Mouse (Mus musculus) layer of hippocampus, postnatal 10 days (tissue): ENCODE data around the gene Ddx54. TPM values are rescaled to one million over a fixed set of nuclear protein-coding genes. Genes with fewer than 3 reads are reported as not detected.

Source experiments
- DNase-seq, 2 experiments: peaks; one replicate each; pipeline ENCODE4 v3.0.0; 2021; ENCODE audit warnings: low spot score in 2 of 2
- total RNA-seq, 2 experiments: library from RNA; stranded (reverse); gene quantifications; 2 replicates each; pipeline ENCODE4 v1.2.3; 2021

Gene Ddx54
- total RNA-seq, 2 experiments from 2014 or later, result 45.0 to 45.1 TPM

DNA sequence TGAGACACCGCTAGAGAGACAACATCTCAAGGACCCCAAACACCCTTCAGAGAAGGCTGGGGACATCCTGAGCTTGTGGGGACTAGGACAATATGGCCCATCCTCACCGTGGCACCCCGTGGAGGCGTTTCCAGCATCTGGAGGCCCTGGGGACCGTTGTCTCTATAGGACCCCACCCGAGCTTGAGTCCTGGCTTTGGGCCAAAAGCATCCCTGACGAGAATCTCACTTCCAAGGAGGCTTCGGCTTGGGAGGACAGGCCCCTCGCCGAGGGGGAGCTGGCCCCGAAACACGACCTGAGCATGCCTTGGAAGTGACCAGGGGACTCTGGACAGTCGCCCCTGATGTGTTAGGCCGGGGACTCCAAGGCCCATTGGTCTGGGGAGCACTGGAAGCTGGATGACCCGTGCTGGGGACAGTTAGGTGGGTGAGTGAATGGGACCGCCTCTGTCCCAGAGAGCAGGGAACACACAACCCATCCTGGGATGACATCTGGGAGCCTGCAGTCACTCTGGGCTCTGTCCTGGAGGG lies 3.2 kb upstream of the Ddx54 start:
- no peak for DNase-seq

DNA sequence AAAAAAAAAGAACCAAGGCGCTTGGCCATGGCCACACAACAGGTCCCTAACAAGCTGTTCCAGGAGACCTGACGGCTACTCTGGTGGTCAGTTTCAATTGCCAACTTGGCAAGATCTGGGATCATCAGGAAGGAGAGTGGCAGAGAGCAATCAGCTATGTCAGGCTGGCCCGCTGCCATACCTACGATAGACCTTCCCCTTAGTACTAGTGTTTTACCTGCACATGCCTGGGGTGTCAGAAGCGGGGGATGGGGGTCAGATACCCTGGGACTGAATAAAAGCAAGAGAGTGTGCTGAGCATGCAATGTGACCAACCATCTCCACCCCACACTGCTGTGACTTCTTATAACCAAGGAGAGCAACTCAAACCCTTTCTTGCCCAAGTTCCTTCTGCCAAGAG lies 1.6 kb upstream of the Ddx54 start:
- DNase-seq, result no peak

DNA sequence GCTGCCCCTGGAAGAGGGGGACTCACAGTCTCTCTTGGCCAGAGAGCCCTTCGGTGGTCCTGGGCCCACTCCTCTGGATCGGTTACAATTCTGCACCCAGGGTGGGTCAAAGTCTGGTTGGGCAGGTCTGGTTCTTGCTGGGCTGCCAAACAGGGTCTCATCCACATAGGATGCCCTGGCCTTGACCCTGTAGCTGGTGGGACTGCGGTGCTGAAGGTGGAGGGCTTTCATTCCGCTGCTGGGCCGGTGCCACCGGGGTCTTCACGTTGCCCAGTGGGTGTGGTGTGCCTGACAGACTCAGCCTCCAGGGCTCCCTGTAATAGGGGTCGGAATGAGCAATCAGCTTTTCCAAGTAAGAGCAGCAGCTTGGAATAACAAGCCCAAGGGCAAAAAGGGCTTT lies 1.1 kb upstream of the Ddx54 start:
- peak in 1 of 2 experiments; percentile 47 for DNase-seq

DNA sequence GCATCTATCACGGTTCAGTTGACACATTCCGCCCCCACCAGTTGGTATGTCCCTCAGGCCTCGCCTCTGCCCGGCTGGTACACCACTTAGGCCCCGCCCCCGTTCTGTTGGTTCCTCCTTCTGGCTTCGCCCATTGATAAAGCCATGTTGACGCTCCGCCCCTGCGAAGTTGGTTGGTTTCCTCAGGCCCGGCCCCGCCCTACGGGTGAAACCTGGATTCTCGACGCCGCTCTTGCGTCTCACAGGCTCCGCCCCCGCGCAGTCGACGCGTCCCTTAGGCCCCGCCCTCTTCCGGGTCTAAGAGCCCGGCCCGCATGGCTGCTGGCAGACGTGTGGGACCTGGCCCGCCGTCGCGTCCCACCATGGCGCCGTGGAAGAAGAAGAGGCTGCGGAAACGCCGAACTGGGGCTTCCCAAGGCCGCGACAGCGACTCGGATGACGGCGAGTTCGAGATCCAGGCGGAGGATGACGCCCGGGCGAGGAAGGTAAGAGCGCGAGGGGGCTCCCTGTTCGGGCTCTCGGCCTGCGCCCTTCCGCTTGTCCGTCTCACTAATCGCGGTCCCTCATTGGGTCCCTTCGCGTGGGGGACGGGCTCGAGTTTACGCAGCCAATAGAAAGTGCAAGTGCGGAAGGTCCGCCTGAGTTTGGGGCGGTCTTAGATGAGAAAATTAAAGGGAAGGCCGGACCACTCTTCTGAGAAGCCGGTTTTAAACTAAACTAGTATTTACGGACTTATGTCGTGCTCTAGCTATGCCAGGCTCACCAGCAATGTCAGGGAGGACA lies 474 bp downstream of the Ddx54 start:
- peak; percentile 99 to 100 for DNase-seq

DNA sequence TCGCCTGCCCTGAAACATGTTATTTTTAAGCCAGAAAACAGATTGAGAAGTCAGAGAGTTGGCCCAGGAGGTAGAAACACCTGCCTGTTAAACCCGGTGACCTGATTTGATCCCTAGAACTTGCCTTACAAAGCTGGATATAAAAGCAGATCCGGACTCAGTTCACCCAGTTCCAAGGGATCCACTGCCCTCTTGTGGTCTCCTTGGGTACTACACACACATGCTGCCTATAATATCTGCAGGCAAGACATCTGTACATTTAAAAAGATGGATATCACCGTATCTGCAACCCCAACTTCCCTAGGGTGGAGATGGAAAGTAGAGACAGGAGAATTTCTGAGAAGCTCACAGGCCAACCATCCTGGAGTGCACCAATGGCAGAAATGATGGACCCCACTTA lies 3.4 kb downstream of the Ddx54 start:
- DNase-seq, result peak in 1 of 2 experiments; percentile 52

DNA sequence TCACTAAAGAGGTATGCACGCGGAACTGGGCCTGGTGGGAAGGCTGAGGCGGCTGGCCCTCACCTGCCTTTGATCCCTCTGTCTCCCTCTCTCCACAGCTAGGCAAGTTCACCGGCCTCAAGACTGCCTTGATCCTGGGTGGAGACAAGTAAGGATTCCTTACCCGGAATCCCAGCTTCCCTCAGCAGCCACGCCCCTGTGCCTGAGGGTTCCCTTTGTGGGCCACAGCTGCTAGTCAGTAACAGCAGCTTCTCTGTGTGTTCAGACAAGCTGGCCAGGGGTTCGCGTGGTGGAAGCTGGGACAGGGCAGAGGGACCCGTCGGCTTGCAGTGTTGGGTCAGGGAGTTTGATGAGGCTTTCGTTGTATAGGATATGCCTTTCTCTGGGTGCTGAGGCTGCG lies 6.2 kb downstream of the Ddx54 start:
- no peak for DNase-seq

GRCm38 (mm10) chr5:120619201-120619600 lies 6.7 kb downstream of the Ddx54 start:
- peak; percentile 81 for DNase-seq

DNA sequence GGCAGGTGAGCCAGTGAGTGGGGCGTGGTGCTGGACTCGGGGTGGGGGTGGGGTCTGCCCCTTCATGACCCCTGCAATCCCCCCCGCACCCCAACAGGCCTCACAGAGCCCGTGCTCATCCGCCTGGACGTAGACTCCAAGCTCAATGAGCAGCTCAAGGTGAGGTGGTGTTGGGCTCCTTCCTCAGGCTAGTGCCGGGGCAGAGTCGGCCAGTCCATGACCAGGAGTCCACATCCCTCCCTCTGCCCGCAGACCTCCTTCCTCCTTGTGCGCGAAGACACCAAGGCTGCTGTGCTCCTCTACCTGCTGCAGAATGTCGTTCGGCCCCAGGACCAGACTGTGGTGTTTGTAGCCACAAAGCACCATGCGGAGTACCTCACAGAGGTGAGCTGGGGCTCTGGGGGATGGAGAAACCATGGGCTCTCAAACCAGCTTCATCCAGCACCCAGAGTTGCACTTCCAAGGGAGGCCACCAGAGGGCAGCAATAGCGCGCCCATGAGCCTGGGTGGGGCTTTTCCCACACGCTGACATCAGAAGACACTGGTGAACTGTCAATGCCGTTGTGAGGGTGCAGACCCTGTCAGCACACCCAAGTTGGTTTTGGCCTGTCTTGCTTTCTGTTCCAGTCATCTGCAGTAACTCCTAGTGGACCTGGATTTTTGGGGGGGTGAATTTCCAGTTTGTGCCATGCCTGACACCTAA lies 8.0 kb downstream of the Ddx54 start:
- peak; percentile 94 to 95 for DNase-seq

DNA sequence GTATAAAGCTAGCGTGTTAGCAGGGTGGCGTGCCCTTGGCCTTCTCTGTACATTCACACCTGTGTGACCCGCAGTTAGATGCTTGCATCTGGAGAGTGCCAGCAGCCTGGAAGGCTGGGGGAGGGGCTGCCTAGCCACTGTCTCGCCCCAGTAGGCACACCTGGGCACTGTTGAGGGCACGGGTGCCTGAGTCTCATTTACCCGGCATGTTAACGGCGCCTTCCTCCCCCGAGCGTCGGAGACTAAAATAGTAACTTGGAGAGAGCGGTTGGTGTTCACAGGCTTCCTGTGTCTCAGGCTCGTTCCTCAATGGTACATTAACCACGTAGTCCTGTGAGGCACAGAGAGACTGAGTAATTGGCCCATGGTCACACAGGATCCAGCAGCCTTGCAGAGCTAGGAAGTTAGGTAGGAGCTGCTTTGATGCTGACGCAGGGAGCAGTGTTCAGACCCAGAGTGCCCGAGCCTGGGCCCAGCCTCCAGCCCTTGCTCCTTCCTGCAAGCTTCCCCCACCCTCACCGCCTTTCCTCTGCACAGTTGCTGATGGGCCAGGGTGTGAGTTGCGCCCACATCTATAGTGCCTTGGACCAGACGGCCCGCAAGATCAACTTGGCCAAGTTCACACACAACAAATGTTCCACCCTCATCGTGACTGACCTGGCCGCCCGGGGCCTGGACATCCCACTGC lies 8.7 kb downstream of the Ddx54 start:
- no peak for DNase-seq

DNA sequence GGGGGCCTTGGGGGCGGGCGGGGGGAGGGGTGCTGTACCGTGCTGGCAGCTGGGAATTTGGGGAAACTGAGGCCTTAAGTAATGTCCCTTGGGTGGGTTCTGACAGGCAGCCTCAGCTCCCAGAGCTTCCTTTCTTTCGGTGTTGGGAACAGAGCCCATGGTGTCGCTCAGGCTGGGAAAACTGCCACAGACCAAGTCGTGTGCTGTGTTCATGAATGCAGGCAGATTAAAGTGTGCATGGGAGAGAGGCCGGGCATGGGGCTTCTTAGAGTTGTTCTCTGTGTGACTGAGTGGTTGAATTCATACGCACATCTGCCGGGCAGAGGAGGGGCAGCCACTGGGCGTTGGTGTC lies 9.3 kb downstream of the Ddx54 start:
- peak; percentile 61 to 62 for DNase-seq

DNA sequence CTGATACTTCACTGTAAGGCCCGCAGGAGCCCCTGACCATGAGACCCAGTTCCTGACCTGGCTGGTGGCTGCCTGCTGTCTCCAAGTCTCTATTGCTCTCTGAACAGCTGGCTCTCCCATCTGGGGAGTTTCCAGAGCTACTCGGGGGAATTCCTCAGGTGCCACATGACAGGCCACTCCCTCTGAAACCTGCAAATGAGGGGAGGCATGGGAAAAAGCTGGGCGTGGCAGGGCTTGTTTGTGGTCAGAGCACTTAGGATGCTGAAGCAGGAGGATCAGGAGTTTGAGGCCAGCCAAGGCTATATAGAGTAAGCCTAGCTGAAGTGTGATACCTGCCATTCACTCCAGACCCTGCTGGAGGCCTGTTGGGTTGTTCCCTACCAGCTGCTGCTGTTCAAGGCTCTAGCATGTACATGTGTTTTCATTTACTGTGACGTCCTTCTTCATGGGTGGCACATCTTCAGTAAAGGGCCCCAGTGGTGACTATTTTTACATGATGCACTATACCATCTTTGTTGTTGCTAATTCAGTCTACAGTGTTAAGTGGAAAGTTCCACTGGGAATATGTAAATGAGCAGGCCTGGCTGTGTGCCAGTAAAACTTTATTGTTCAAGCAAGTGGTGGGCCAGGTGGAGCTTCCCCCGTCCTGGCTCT lies 9.8 kb downstream of the Ddx54 start:
- no peak for DNase-seq

DNA sequence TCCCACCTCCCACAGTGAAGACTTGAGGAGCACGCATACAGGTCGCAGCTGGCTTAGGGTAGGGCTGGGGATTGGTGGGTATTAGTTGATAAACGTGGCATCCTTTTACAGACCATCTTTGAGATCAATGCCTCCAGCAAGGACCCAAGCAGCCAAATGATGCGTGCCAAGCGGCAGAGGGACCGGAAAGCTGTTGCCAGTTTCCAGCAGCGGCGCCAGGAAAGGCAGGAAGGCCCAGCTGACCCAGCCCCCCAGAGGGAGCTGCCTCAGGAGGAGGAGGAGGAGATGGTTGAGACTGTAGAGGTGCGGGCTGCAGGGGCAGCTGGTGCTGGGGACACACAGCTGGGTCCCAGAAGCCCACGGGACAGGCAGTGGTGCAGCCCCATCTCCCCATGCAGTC lies 11.9 kb downstream of the Ddx54 start:
- peak in 1 of 2 experiments; percentile 65 for DNase-seq

DNA sequence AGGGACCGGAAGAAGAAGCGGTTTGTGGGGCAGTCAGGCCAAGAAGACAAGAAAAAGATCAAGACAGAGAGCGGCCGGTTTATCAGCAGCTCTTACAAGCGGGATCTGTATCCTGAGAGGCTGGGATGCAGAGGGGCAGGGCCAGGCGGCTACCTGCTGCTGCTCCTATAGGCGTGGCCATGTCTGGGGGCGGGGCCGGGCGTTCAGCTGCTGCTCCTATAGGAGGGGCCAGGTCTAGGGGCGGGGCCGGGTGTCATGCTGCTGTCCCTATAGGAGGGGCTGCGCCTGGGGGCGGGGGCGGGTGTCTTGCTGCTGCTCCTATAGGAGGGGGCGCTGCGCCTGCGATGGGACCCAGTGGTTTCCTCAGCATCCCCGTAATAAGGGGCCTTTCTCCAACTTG lies 13.9 kb downstream of the Ddx54 start:
- DNase-seq, result no peak

DNA sequence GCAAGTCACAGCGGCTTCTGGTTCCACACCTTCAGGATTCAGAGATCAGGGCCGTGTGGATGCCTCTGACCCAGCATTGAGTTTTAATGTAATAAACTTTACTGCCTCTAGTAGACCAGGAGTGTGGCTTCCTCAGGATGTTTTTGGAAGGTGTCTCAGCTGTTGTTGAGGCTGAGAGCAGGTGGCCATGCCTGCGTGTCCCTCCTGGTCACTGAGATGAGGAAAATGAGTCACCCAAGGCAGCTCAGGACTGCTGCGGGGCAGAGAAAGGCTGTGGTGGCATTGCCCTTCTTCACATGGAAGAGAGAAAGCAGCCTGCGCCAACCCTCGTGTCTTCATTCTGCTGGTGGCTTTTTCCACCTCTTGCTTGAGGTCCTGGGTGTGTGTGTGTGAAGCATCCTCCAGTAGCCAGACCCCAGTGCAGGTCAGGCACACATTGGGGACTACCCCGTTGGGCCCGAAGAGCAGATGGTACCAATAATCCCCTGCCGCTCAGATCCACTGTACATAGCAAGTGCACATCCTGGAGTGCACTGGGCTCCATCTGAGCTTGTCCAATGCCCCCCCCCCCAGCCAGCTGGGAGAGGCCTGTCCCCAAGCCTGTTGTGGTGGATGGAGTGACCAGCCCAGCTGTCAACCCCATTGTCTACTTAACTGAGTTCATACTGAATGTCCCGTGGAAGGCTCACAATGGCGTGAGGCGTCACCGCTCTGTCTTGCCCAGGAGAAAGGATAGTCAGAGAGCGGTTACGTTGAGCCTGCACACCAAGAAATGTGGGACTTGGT lies 15.2 kb downstream of the Ddx54 start:
- no peak for DNase-seq

DNA sequence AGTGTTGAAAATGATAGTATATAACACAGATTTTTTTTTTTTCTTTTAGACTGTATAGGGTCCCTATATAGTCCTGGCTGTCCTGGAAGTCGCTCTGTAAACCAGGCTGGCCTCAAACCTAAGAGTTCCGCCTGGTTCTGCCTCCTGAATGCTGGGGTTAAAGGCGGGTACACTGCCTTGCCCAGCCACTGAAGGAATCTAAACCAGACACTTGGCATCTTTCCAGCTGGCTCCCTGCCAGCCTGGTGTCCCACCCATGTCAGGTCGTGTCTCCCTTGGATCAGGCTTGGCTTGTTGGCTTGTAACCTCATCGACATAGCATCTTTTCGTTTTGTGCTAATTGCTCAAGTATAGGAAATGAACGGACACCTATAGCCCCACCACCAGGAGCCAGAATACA lies 16.1 kb downstream of the Ddx54 start:
- no peak for DNase-seq

DNA sequence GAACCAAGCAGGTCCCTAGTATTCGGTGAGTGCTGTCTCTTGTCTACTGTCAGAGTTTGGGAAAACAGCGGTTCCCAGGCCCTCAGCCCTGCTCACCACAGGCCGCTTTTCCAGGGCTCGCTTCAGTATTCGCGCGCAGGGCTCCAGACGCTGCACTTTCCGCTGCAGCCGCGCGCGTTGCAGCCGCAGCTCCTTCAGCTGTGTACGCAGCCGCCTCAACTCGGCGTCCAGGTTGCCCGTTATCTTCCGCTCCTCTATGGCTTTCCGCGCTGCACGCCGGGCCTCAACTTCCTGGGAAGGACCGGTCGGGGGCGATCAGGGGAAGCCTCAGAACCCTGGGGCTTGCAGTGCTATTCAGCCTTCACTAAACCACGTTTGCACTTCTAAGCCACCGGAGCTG lies 18.6 kb downstream of the Ddx54 start:
- no peak for DNase-seq

DNA sequence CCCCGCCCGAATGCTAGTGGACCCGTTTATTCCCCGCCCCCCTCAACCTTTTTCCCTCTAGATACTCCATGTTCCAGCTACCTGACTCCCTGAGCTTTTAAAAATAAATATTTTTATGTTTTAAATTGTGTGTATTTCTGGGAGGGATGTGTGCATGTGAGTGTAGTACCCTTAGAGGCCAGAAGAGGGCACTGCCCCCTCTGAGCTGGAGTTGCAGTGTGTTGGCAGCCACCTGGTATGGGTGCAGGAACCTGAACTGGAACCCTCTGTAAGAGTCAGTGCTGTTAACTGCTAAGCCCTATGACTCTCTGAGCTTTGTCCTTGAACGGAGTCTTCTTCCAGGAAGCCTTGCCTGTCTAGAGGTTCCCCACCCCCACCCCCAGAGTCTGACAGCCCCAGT lies 19.4 kb downstream of the Ddx54 start:
- DNase-seq, result no peak

DNA sequence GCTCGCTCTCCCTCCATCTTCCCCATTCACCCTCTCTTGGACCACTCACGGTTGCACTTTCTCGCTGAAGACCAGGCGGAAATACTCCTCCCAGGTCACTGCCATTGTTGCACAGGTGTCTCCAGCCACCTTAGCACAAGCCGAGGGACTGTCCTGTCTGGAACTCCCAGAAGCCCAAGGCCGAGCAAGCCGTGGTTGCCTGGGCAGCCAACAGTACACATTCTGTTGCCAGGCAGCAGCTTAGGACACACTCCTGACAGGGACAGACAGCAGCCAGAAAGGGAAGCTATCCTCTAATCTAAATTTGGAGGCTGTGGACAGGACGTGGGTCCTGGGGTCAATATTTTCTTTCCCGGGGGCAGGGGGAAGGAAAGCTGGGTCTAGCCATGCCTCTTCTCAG lies 21.6 kb downstream of the Ddx54 start, which contains the start of gene Cfap73:
Cfap73 (minus strand) TSS at position 105 of the 400 bp plus-strand sequence.
- no peak for DNase-seq

- DNase-seq, result no peak
Observed at GRCm38 (mm10) chr5:120634860-120635259, 22.3 kb downstream of the Ddx54 start.

DNA sequence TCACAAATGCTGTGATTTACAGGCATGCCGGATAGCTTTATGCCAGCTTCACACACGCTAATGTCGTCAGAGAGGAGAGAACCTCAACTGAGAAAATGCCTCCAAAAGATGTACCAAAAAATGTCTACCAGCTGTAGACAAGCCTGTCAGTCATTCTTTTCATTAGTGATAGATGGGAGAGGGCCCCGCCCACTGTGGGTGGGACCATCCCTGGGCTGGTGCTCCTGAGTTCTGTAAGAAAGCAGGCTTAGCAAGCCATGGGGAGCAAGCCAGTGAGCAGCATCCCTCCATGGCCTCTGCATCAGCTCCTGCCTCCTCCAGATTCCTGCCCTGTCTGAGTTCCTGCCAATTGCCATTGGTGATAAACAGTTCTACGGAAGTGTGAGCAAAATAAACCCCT lies 23.1 kb downstream of the Ddx54 start:
- no peak for DNase-seq

- DNase-seq, result no peak
Observed at GRCm38 (mm10) chr5:120640094-120640493, 27.6 kb downstream of the Ddx54 start.
